Mouse (Mus musculus) gastrocnemius, adult 18-20 months (tissue): ENCODE results near the gene Dnajc22. TPM values are rescaled to one million over a fixed set of nuclear protein-coding genes. Genes with fewer than 3 reads are reported as not detected.

Source experiments
- DNase-seq: peaks from one replicate; pipeline ENCODE4 v3.0.0; 2021; ENCODE audit warnings: low spot score
- total RNA-seq, 2 experiments: library from RNA; stranded (reverse); gene quantifications; 2 replicates each; pipeline ENCODE4 v1.2.3; 2021

The Dnajc22 gene
- total RNA-seq, 2 experiments from 2014 or later = 0.19 TPM; not detected in 1

GRCm38 (mm10) chr15:99085997-99086396, 7.0 kb upstream of the Dnajc22 start:
- DNase-seq = no peak

DNA sequence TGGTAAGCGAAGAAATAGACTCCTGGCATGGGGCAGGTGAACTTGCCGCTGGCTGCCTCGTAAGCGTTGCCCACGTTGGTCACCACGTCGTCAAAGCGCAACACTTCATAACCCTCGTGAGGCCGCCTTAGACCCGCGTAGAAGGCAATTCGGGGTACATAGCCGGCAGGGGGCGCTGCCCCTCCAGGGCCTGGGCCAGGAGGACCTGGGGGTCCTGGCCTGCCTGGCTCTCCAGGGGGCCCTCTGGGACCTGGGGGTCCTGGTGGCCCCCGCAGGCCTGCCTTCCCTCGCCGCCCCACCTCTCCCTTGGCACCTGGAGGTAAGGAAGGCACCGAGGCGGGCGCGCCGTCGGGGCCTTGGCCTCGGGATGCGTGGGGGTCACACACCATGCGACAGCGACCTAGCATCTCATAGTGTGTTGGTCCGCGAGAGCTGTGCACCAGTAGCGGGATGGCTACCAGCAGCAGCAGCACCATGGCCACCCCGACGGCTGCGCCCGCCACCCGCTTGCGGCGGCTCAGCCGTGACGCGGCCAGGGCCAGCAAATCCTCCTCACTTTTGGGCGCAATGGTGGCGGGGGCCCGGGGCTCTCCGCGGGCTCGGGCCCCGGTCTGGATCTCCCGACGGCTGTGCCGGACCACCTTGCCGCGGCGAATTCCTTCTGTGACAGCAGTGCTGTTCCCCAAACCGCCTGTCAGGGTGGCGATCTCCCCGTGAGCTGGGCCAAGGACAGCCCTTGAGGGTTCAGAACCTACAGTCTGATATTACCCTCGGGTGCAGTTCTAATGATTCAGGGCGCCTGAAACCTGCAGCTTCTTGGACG, 5.5 kb upstream of the Dnajc22 start, which contains the start of gene C1ql4:
TSS of gene C1ql4 (minus strand) at position 565 of the 823 bp plus-strand sequence.
- no peak for DNase-seq

DNA sequence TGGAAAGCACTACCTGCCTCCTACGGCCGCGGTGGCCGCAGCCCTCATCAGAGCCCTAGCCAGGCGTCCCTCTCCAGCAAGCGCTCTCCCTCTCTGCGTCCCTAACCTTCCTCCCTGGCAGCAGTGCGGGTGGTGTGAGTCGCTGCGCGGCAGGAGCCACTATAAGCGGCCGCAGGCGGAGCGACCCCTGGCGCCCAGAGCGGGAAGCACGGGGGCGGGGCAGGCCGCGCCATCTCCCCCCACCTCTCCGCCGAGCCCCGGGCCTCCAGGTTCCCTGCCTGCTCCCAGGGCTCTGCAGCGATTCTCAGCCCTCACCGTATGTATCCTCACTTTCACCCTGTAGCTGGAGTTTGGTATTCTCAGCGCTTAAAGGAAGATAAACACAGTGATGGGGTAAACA, 4.7 kb upstream of the Dnajc22 start:
- peak; percentile 64 for DNase-seq

DNA sequence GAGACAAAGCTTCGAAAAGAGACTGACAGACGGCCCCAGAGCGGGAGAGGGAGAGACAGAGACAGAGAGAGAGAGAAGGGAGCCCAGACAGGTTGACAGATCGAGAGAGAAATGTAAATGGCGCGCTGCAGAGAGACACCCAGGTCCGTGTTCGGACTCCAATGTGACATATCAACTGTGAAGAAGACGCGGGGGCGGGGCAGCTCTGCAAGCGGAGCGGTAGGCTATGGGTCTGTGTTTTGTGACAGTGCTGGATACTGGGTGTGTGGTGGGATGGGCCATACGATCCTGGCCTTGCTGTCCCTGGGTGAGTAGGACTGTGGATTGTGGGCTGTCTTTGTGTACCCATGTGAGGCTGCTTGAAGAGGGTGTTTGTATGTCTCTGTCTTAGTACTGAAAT, 3.9 kb upstream of the Dnajc22 start:
- DNase-seq = no peak

GRCm38 (mm10) chr15:99093291-99094258, 605 bp downstream of the Dnajc22 start:
- peak; percentile 32 for DNase-seq

DNA sequence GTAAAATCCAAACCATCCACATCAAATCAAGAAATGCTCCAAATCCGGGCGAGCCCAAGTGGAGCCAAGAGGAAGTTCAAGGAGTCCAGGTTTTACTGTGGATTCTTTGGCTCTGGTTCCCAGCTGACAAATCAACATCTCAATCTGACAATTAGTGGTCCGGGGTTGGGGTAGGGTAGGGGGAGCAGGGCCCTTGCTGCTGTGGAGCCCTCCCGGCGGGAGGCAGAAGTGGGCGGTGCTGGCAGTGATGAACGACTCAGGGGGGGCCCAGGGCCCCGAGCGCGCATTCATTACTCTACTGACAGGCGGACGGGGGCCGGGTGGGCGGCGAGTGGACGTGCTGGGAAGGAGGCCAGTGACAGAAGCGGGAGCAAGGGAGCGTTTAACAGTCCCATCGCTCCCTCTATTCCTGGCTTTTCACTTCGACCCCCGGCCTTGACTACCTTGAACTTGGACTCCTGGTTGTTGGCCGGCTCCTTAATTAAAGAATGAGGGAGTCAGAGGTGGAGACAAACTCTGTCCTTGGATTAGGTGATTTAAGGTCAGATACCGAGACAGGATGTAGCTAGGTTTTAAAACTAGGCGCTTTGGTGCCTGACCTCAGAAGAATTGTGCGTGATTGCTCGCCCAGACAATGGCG, 1.8 kb downstream of the Dnajc22 start:
- no peak for DNase-seq

DNA sequence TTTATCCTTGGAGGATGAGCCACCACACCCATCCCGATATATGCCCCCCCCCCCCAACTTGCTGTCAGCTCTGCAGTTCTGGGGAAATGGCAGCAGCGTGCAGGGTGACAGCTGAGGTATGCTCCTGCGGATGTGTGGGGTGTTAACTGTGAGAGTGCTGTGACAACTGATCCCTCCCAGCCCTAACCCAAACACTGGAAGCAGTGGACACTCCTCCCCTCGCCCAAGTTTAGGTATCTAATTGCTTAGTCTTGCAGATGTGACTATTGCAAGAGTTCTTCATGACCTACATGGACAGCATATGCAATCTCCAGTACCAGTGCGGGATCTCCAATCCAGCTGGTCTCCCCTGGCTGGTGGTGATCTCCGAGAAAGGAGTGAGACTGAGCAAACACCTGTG, 2.4 kb downstream of the Dnajc22 start:
- no peak for DNase-seq

- no peak for DNase-seq
Observed at GRCm38 (mm10) chr15:99096061-99096793, 3.3 kb downstream of the Dnajc22 start.

- DNase-seq = no peak
Observed at GRCm38 (mm10) chr15:99096831-99097500, 4.0 kb downstream of the Dnajc22 start.

GRCm38 (mm10) chr15:99097840-99098492, 5.0 kb downstream of the Dnajc22 start:
- DNase-seq = no peak

- DNase-seq = no peak
Observed at GRCm38 (mm10) chr15:99098493-99098861, 5.5 kb downstream of the Dnajc22 start.

DNA sequence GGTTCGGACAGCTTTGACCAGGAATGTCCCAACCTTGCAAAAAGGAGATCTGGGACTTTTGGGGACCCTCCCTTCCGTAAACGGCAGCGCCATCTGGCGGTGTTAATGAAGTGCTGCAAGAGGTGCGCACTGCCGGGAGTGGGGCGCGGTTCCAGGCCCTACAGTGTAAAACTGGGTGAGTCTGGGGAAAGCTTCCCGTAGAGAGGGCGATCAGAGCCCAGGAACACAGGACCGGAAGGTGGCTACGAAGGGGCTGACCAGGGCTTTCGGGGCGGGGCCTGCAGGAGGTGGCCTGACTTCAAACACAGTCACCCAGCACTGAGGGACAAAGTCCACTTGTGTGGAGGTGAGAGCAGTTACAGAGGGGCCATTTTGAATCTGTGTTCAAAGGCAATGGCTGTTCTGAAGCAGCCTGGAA, 6.2 kb downstream of the Dnajc22 start:
- peak; percentile 41 for DNase-seq

GRCm38 (mm10) chr15:99099984-99100383, 7.0 kb downstream of the Dnajc22 start:
- DNase-seq = no peak

- no peak for DNase-seq
Observed at GRCm38 (mm10) chr15:99105238-99105637, 12.3 kb downstream of the Dnajc22 start.

GRCm38 (mm10) chr15:99107866-99108265, 14.9 kb downstream of the Dnajc22 start:
- no peak for DNase-seq

DNA sequence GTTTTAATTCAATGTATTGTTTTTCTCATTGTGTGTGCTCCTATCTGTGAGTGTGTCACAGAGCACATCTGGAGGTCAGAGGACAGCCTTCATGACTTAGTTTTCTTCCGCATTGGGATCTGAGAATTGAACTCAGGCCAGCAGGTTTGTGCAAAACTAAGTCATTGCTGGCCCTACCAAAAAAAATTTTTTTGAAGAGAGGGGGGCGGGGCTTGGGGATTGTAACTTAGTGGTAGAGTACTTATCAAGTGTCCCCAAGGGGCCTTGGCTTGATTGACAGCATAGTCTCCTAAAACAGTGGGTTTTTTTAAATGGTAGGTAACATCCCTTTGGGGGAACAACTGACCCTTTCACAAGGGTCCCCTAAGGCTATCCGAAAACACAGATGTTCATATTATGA, 18.2 kb downstream of the Dnajc22 start:
- DNase-seq = no peak

GRCm38 (mm10) chr15:99111809-99112208, 18.8 kb downstream of the Dnajc22 start:
- DNase-seq = no peak

DNA sequence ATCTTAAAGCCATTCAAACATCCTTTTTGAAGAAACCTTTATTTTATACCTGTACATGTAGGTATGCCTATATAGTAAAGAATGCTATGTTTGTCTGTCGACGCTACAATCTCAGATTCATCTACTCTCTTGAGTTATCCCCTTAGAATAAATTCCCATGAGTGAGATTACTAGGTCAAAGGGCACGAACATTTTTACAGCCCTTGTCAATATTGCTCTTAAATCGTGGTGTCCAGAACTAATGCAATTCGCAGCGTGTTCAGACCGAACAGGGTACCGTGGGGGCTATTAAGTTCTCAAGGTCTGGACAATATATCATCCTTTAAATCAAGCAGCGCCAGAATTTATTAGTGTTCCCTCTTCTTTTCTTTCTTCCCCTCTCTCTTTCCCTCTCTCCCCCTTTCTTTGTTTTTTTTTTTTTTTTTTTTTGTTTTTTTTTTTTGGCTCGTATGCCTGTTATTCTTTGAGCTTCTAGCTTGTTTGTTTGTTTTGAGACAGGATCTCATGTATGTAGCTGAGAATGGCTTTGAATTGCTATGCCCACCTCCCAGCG, 19.9 kb downstream of the Dnajc22 start:
- no peak for DNase-seq

GRCm38 (mm10) chr15:99113396-99113975, 20.5 kb downstream of the Dnajc22 start:
- DNase-seq = no peak
